Mouse (Mus musculus) midbrain, embryonic 12.5 days (tissue): ENCODE measurements around the gene Pcnx3. TPM values are rescaled to one million over a fixed set of nuclear protein-coding genes. Genes with fewer than 3 reads are reported as not detected.

ENCODE experiments used
- ATAC-seq: fragments of 200-750 bp; cut with Nextera tagmentation; 2 replicates; pipeline ENCODE4 v1.8.0; 2017; ENCODE audit warnings: low read depth, moderate TSS enrichment, moderate library complexity; ENCODE audit not compliant: low FRiP score
- H3K27ac ChIP-seq: fragments of 300-500 bp; sonication (generic); replicated peaks from 2 replicates; pipeline ENCODE4 v1.5.1; 2016; ENCODE audit warnings: mild to moderate bottlenecking
- H3K27me3 ChIP-seq: fragments of 300-500 bp; sonication (generic); 2 replicates; pipeline ENCODE4 v1.6.1; 2016; ENCODE audit warnings: mild to moderate bottlenecking
- H3K36me3 ChIP-seq: fragments of 300-500 bp; sonication (generic); 2 replicates; pipeline ENCODE4 v1.6.1; 2016
- H3K4me1 ChIP-seq: fragments of 300-500 bp; sonication (generic); 2 replicates; pipeline ENCODE4 v1.6.1; 2016
- H3K4me2 ChIP-seq: fragments of 300-500 bp; sonication (generic); replicated peaks from 2 replicates; pipeline ENCODE4 v1.6.1; 2016; ENCODE audit warnings: mild to moderate bottlenecking, moderate library complexity
- H3K4me3 ChIP-seq: fragments of 300-500 bp; sonication (generic); 2 replicates; pipeline ENCODE4 v1.5.1; 2016; ENCODE audit warnings: mild to moderate bottlenecking
- H3K9ac ChIP-seq: fragments of 300-500 bp; sonication (generic); replicated peaks from 2 replicates; pipeline ENCODE4 v1.6.1; 2016; ENCODE audit warnings: mild to moderate bottlenecking, moderate library complexity
- H3K9me3 ChIP-seq: fragments of 300-500 bp; sonication (generic); 2 replicates; pipeline ENCODE4 v1.6.1; 2016; ENCODE audit warnings: mild to moderate bottlenecking
- WGBS: fragments of 180-500 bp; shearing (Covaris S2); methylation state at CpG from one replicate; pipeline ENCODE4 v1.1.7; 2016; 5-methylcytosine and 5-hydroxymethylcytosine counted together
- polyA plus RNA-seq: library from polyadenylated mRNA; unstranded; fragments of >200 nt; fragmentation: Nextera tagmentation; extraction: Ambion mirVana; gene quantifications from 2 replicates; pipeline ENCODE4 v1.2.1, GENCODE M21; 2016

The Pcnx3 gene
- polyA plus RNA-seq, 1 experiment from 2014 or later = 34.1 TPM

DNA sequence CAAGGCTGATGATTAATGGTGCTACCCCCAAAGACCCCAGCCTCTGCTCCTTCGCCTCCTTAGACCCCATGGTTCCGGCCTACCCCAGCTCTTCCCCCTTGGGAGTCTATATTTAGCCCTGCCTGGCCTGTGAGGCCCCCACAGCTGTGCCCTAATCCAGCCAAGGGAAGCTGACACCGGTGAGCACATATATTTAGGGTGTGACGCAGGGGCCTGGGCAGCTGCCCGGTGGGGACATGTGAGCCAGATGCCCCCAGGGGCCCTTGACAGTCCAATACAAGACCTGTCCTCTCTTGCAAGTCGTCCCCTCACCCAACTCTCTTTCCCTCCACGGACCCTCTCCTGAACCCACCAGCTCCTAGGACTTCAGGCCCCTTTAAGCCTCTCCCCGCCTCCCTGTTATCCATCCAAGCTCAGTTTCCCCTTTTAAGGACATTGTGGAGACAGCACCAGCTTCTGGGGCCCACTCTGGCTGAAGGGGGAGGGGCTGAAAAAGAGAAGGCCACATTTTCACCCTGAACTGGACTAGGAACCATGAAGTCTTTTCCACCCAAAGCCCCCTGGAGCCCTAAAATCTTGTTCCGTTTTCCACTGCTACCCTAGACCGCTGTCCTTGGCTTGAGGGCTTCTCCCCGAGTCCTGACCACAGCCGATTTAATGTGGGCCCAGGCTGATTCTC lies 36.5 kb upstream of the Pcnx3 start:
- 80% methylated on average over 12 of the region's 12 CpGs for WGBS
- H3K9me3 ChIP-seq = no peaks in the 10 kb centered on the region
- peaks cover 50% of the 10 kb centered on the region for H3K4me1 ChIP-seq
- H3K36me3 ChIP-seq = peaks cover 52% of the 10 kb centered on the region
- H3K4me2 ChIP-seq = peak overlapping the region; percentile 99
- ATAC-seq = no peak
- peak overlapping the region; percentile 2; the same call in 1 of the 2 replicates for H3K9ac ChIP-seq
- H3K27ac ChIP-seq = no peak overlapping the region
- H3K27me3 ChIP-seq = 0 out of 2 replicates have a peak, but pooled peaks cover 7% of the 10 kb centered on the region
- H3K4me3 ChIP-seq = peak overlapping the region; percentile 99; the same call in 1 of the 2 replicates

DNA sequence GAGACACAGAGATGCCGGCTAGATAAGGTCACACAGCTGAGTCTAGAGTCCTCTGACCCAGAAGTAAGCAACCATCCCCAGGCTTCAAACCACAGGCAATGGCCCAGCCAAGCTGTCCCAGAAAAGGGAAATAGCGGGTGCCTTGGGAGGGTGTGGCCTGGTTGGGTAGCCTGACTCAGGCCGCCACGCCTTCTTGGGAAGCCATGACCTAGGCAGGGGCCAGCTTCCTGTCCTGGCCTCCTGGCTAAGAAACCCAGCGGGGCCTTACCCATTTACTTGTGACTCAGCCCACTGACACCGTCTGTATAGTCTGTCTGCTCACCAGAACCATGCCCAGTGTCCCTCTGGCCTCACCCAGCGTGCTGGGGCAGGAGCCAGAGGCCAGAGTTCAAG lies 35.8 kb upstream of the Pcnx3 start:
- no peak overlapping the region for H3K4me2 ChIP-seq
- peaks cover 58% of the 10 kb centered on the region for H3K36me3 ChIP-seq
- H3K4me3 ChIP-seq = no peak overlapping the region
- H3K27me3 ChIP-seq = 0 out of 2 replicates have a peak, but pooled peaks cover 7% of the 10 kb centered on the region
- H3K4me1 ChIP-seq = peaks cover 44% of the 10 kb centered on the region
- H3K9ac ChIP-seq = no peak overlapping the region
- H3K9me3 ChIP-seq = no peaks in the 10 kb centered on the region
- no peak overlapping the region for H3K27ac ChIP-seq
- ATAC-seq = no peak
- 76% methylated on average over 7 of the region's 7 CpGs for WGBS

DNA sequence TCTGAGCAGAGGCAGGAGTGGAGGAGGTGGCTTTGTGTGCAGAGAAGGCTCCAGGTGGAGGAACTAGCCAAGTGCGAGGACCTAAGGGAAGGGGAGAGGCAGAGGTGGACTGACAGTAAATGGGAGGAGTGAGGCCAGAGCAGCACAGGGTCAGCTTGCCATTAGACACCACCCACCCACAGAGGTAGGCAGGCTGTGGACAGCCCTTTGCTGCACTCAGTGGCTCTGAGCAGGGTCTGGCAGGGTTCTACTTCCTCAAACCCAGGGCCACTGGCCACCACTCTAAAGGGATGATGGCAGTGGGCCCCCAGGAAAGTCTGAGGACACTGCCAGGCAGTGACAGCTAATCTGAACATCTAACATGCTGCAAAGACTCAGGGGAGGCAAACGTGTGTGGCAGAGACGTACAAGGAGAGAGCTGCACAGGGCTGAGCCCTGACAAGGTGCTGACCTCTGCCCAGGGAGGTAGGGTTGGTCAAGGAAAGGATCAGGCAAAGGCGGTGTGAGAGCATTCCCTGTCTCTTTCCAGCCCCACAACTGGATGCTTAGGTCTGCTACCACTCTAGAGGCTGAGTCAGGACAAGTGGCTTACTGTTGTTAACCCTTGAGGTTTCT lies 35.3 kb upstream of the Pcnx3 start:
- Histone ChIP-seq H3K4me3 (no peak overlapping the region), H3K9me3 (no peaks in the 10 kb centered on the region), H3K36me3 (peaks cover 63% of the 10 kb centered on the region), H3K27ac (no peak overlapping the region), H3K27me3 (0 out of 2 replicates have a peak, but pooled peaks cover 7% of the 10 kb centered on the region), H3K9ac (no peak overlapping the region), H3K4me2 (no peak overlapping the region), H3K4me1 (peaks cover 44% of the 10 kb centered on the region)
- ATAC-seq = no peak
- WGBS = 67% methylated on average over 4 of the region's 4 CpGs

DNA sequence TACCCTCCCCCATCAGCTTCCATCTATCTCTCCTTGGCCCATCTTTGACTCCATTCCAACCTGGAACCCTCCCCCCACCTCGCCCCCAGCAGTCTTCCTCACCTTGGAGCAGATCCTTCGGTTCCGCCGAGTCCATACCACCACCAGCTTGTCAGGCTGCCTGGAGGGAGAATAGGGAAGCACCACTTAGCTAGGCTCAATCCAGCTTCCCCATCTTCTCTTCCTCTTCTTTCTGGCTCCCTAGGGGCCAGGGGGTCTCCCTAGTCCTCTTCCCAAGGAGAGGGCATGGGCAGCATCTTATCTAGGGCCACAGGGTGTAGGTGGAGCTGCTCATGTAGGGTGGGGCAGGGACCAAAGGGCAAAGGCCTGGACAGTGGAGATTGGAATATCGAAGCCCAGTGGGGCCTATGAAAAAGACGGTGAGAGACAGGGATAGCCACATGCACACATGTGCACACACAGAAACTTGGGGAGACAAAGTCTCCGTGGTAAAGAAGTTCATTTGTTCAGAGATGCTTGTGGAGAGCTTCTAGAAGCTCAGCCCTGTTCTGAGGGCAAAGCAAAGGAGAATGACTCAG lies 34.2 kb upstream of the Pcnx3 start:
- H3K4me2 ChIP-seq = no peak overlapping the region
- 0 out of 2 replicates have a peak, but pooled peaks cover 7% of the 10 kb centered on the region for H3K27me3 ChIP-seq
- WGBS = 89% methylated on average over 7 of the region's 7 CpGs
- H3K9me3 ChIP-seq = no peaks in the 10 kb centered on the region
- no peak overlapping the region for H3K27ac ChIP-seq
- no peak overlapping the region for H3K9ac ChIP-seq
- no peak overlapping the region for H3K4me3 ChIP-seq
- ATAC-seq = no peak
- H3K4me1 ChIP-seq = peaks cover 35% of the 10 kb centered on the region
- peaks cover 71% of the 10 kb centered on the region for H3K36me3 ChIP-seq

DNA sequence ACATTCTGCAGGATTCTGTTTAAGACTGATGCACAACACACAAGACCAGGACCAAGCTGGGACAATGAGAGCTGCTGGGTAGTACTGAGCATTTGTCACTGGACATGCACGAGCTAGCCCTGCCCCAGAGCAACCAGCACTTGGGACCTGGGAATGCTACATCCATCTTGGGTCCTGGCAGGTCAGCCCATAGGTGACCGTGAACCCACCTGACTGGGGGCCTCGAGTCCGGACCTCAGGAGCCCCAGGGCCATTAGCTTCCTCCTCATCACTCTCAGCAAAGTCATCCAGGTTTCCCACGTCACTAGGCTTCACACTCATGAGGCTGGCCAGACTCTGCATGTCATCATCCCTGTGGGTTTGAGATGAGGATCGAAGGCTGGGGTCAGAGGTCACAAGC lies 32.5 kb upstream of the Pcnx3 start:
- H3K36me3 ChIP-seq = peaks cover 71% of the 10 kb centered on the region
- H3K27ac ChIP-seq = no peak overlapping the region
- H3K4me2 ChIP-seq = no peak overlapping the region
- no peaks in the 10 kb centered on the region for H3K9me3 ChIP-seq
- 91% methylated on average over 6 of the region's 6 CpGs for WGBS
- H3K4me3 ChIP-seq = no peak overlapping the region
- ATAC-seq = no peak
- peaks cover 29% of the 10 kb centered on the region for H3K4me1 ChIP-seq
- H3K27me3 ChIP-seq = no peaks in the 10 kb centered on the region; the same call in 1 of the 2 replicates
- H3K9ac ChIP-seq = no peak overlapping the region

DNA sequence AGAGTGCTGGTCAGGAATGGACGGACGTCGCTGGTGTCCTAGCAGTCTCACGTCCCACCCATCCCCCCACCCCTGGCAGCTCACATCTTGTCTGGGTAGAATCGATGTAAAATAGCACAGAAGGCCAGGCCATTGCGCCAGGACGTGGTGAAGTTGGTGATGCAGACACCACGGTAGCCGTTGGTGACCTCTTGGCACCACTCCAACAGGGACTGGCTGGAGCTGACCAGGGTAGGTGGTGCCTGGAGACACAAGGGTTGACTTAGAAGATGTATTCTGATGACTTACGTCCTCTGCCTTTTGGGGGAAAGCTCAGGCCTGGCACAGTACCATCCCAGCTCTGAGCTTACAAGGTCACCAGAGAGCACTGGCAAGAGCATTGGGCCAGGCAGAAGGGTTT lies 28.2 kb upstream of the Pcnx3 start:
- no peak overlapping the region; the same call in 1 of the 2 replicates for H3K9ac ChIP-seq
- peaks cover 53% of the 10 kb centered on the region for H3K36me3 ChIP-seq
- H3K4me1 ChIP-seq = peaks cover 25% of the 10 kb centered on the region
- no peaks in the 10 kb centered on the region for H3K9me3 ChIP-seq
- H3K27me3 ChIP-seq = peaks cover 4% of the 10 kb centered on the region; the same call in 1 of the 2 replicates
- H3K27ac ChIP-seq = no peak overlapping the region
- H3K4me3 ChIP-seq = no peak overlapping the region
- 0 out of 2 replicates have a peak, but pooled peaks have one; percentile 14 for ATAC-seq
- no peak overlapping the region for H3K4me2 ChIP-seq
- 55% methylated on average over 10 of the region's 10 CpGs for WGBS

DNA sequence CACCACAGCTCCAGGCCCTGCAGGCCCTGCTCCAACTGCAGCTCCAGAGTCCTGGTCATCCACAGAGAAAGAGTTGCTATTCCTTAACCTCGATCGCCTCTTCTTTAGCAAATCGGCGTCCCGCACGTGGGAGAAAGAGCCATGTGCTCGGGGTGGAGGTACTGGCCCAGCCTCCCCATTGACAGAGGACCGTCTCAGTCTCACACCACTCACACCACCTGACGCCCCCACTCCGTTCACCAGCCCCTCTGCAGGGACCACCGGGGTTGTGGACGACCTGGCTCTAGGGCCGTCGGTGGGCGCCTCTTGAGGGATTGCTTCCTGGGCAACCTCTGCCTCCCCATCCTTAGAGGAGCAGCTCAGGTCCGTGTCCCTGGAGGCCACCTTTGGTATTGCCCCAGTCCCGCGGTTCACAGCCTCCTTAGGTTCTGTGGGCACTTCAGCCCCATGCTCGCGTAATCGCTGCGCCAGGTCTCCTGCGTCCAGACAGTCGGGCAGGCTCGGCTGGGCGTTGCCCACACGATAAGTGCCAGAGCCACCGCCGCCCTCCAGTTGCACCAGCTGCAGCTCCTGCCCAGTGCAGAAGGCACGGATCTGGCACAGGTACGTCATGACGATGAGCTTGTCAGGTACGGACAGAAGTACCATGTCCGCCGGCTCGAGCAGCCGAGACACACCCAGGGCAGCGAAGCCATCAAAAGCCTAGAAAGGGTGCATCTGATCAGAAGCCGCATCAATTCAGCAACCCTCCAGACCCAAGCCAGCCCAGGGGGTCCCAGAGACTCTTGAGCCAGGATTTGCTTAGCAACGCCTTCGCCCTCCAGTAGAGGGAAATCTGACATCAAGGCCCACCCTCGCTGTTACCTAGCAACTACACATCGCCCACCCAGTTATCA lies 27.3 kb upstream of the Pcnx3 start:
- Histone ChIP-seq H3K27me3 (peaks cover 4% of the 10 kb centered on the region; the same call in 1 of the 2 replicates), H3K9me3 (no peaks in the 10 kb centered on the region), H3K9ac (peak overlapping the region; percentile 43), H3K27ac (no peak overlapping the region), H3K4me2 (peak overlapping the region; percentile 47), H3K4me1 (peaks cover 25% of the 10 kb centered on the region), H3K36me3 (peaks cover 43% of the 10 kb centered on the region), H3K4me3 (peak overlapping the region; percentile 27)
- WGBS = 14% methylated on average over 43 of the region's 43 CpGs
- peak; percentile 77 for ATAC-seq

DNA sequence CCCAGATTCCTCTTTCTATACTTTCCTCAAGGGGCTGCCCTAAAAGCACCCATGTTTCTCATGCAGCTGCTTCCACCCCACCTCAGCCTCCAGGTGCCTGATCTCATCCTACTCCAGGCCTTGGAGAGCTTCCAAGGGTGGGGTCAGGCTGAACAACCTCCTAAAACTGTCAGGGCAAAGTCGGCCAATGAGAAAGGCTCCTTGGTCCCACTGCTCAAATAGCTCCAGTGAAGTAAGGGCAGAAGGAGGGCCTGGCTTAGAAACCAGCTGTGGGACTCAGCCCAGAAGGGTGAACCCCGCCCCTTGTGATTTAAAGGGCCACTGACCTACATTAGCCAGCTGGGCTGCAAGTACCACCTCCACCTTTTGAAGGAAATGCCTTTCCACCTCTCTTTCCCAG lies 25.0 kb upstream of the Pcnx3 start:
- Histone ChIP-seq H3K4me1 (peaks cover 25% of the 10 kb centered on the region), H3K4me2 (no peak overlapping the region), H3K9ac (no peak overlapping the region), H3K27me3 (peaks cover 4% of the 10 kb centered on the region; the same call in 1 of the 2 replicates), H3K36me3 (peaks cover 41% of the 10 kb centered on the region), H3K9me3 (no peaks in the 10 kb centered on the region), H3K27ac (no peak overlapping the region), H3K4me3 (no peak overlapping the region)
- no peak for ATAC-seq
- 20% methylated on average over 2 of the region's 2 CpGs for WGBS

DNA sequence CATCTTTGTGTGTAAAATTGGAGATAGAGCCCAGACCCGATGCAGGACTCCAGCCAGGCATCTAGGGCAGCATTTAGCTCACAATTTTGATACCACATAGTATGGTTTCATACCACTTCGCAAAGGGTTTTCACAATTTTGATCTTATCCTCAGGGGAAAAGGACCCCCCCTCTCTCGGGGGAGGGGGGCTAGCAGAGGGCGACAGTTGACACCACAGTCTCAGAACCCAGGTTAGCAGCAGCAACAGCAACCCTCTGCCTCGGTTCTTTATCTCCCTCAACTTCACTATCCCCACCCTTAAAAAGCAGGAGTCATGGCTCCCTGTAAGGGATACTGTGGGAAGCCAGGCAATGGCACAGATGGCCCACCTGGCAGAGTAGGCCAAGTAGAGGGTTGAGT lies 24.5 kb upstream of the Pcnx3 start:
- Histone ChIP-seq H3K4me1 (peaks cover 25% of the 10 kb centered on the region), H3K4me3 (no peak overlapping the region), H3K4me2 (no peak overlapping the region), H3K9me3 (no peaks in the 10 kb centered on the region), H3K27ac (no peak overlapping the region), H3K9ac (no peak overlapping the region), H3K27me3 (peaks cover 4% of the 10 kb centered on the region; the same call in 1 of the 2 replicates), H3K36me3 (peaks cover 41% of the 10 kb centered on the region)
- 71% methylated on average over 5 of the region's 5 CpGs for WGBS
- no peak for ATAC-seq

DNA sequence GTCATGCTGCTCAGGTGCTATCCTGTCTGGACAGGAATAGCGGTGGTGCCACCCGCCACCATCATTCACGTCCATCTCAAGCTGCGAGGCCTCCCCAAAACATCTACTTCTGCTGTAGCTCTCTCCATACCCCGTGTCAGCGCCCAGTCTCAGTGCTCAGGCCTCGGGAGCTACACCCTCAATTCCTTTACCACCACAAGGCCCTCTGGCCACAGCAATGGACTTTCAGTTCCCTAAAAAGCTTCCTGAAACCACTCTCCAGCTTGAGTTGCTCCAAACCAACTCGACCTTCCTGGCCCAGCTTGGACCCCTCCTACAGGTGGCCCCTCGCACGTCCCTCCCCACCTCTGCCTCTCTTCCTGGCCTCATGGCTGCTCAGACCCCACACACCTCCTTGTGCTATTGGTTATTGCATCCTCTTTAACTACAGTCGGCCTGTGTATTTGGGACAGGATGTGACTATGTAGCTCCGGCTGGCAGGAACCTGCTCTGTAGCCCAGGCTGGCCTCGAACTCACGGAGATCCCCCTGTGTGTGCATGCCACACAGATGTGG lies 23.3 kb upstream of the Pcnx3 start:
- peaks cover 4% of the 10 kb centered on the region; the same call in 1 of the 2 replicates for H3K27me3 ChIP-seq
- no peak overlapping the region for H3K4me2 ChIP-seq
- H3K36me3 ChIP-seq = peaks cover 54% of the 10 kb centered on the region
- H3K4me3 ChIP-seq = no peak overlapping the region
- no peak for ATAC-seq
- no peak overlapping the region for H3K27ac ChIP-seq
- WGBS = 92% methylated on average over 14 of the region's 14 CpGs
- H3K4me1 ChIP-seq = peaks cover 21% of the 10 kb centered on the region
- no peak overlapping the region for H3K9ac ChIP-seq
- H3K9me3 ChIP-seq = no peaks in the 10 kb centered on the region

DNA sequence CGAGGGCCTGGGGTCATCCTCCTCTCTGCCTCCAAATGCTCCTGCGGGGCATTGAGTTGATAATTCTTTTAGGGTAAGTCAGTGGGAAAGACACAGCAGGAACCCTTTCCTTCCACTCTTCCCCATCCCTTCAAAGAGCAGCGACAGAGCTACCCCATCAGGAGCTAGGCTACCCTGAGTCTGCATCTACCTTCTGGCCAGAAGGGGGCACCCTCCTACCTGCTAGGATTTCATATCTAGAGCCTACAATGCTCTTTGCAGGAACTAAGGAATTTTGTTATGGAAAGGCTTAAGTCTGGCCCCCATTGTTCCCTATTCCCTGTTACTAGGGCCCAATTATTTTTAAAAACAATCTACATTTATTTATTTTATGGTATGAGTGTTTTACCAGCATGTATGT lies 22.5 kb upstream of the Pcnx3 start:
- WGBS = 5% methylated on average over 3 of the region's 3 CpGs
- Histone ChIP-seq H3K9ac (no peak overlapping the region), H3K27ac (no peak overlapping the region), H3K4me1 (peaks cover 13% of the 10 kb centered on the region), H3K36me3 (peaks cover 59% of the 10 kb centered on the region), H3K4me2 (no peak overlapping the region), H3K4me3 (no peak overlapping the region), H3K27me3 (0 out of 2 replicates have a peak, but pooled peaks cover 4% of the 10 kb centered on the region), H3K9me3 (no peaks in the 10 kb centered on the region)
- ATAC-seq = no peak
